ENCODE assay signal across 8 mouse cellular contexts in genomic region chr2:73277709-73278075, GRCm38 (mm10). TPM values are rescaled to one million over a fixed set of nuclear protein-coding genes. Genes with fewer than 3 reads are reported as not detected.
DNase-seq lines count a peak whose midpoint lies in the region; ATAC-seq and TF ChIP-seq lines count a peak whose summit lies in the region.
"Had no signal": no experiment of that assay in that cellular context is flagged by ENCODE, and none has a peak within 500 bp of the region (broad histone marks: within the 10 kb centered on the region; RNA-seq: fewer than 3 reads in every experiment).

No protein-coding gene starts in this region.

- H3K4me1 ChIP-seq in lung, adult 2 months (ENCODE audit: control insufficient read depth, insufficient read depth, low read length) = peaks cover 13% of the 10 kb centered on the region
- peaks cover 40% of the 10 kb centered on the region for H3K4me1 ChIP-seq in embryonic facial prominence, embryonic 12.5 days
- peaks cover 11% of the 10 kb centered on the region for H3K4me1 ChIP-seq in hindbrain, embryonic 11.5 days (replicated peaks; ENCODE audit: control insufficient read depth, insufficient read depth, low read length)
- no peaks in the 10 kb centered on the region for H3K4me1 ChIP-seq in midbrain, postnatal 0 days (ENCODE audit: insufficient read depth, low read length)

- TF ChIP-seq POLR2A in lung, adult 2 months (IDR thresholded peaks at IDR 0.05; ENCODE audit: borderline replicate concordance, extremely low read depth, low read depth, low read length) = no peak

- peaks cover 59% of the 10 kb centered on the region for H3K27me3 ChIP-seq in embryonic facial prominence, embryonic 12.5 days
- H3K27me3 ChIP-seq in hindbrain, embryonic 11.5 days (ENCODE audit: control insufficient read depth, insufficient read depth, low read length) = peaks cover 41% of the 10 kb centered on the region
- peaks cover 34% of the 10 kb centered on the region for H3K27me3 ChIP-seq in midbrain, postnatal 0 days (ENCODE audit: insufficient read depth, low read length)

- TF ChIP-seq CTCF in lung, adult 2 months (IDR thresholded peaks at IDR 0.05; ENCODE audit: insufficient read depth, low read length) = no peak
- no peak for TF ChIP-seq CTCF in midbrain, postnatal 0 days (IDR thresholded peaks at IDR 0.05)

- no peak overlapping the region for H3K4me3 ChIP-seq in lung, adult 2 months (replicated peaks; ENCODE audit: extremely low read depth, low read depth, low read length)
- peak overlapping the region; percentile 20; the same call in 1 of the 2 replicates for H3K4me3 ChIP-seq in embryonic facial prominence, embryonic 12.5 days
- peak overlapping the region; percentile 28 for H3K4me3 ChIP-seq in hindbrain, embryonic 11.5 days (ENCODE audit: low read depth, low read length)
- H3K4me3 ChIP-seq in midbrain, postnatal 0 days (ENCODE audit: low read depth, low read length) = peak overlapping the region; percentile 14; the same call in 1 of the 2 replicates

- H3K9ac ChIP-seq in embryonic facial prominence, embryonic 12.5 days = no peak overlapping the region
- H3K9ac ChIP-seq in hindbrain, embryonic 11.5 days (ENCODE audit: low read depth, low read length) = peak overlapping the region; percentile 56
- no peak overlapping the region for H3K9ac ChIP-seq in midbrain, postnatal 0 days (replicated peaks; ENCODE audit: low read length, poor library complexity, severe bottlenecking)

- no peak overlapping the region for H3K27ac ChIP-seq in embryonic facial prominence, embryonic 12.5 days
- peak overlapping the region; percentile 55; the same call in 1 of the 2 replicates for H3K27ac ChIP-seq in hindbrain, embryonic 11.5 days (ENCODE audit: low read depth, low read length)
- no peak overlapping the region for H3K27ac ChIP-seq in midbrain, postnatal 0 days (ENCODE audit: low read depth, low read length)

- no peaks in the 10 kb centered on the region for H3K9me3 ChIP-seq in embryonic facial prominence, embryonic 12.5 days
- H3K9me3 ChIP-seq in hindbrain, embryonic 11.5 days (ENCODE audit: control insufficient read depth, low read length) = no peaks in the 10 kb centered on the region
- H3K9me3 ChIP-seq in midbrain, postnatal 0 days (ENCODE audit: low read length) = no peaks in the 10 kb centered on the region

- H3K4me2 ChIP-seq in embryonic facial prominence, embryonic 12.5 days (replicated peaks) = peak overlapping the region; percentile 33
- peak overlapping the region; percentile 55 for H3K4me2 ChIP-seq in hindbrain, embryonic 11.5 days (replicated peaks; ENCODE audit: low read depth, low read length)
- H3K4me2 ChIP-seq in midbrain, postnatal 0 days (ENCODE audit: low read depth, low read length, poor library complexity, severe bottlenecking) = peak overlapping the region; percentile 26; the same call in 1 of the 2 replicates

- DNase-seq in lung, adult 2 months = peak; percentile 36
- no peak for DNase-seq in lung, postnatal 10 days
- peak; percentile 69 for DNase-seq in hindbrain, embryonic 11.5 days (ENCODE audit: low spot score)
- no peak for DNase-seq in midbrain, postnatal 0 days (ENCODE audit: low spot score)
- no peak for DNase-seq in natural killer cell, adult 2 months (ENCODE audit: low spot score in 2 of 2)
- no peak for DNase-seq in thymus, postnatal 36 days

- ATAC-seq in embryonic facial prominence, embryonic 12.5 days (ENCODE audit: insufficient number of reproducible peaks, insufficient read depth, low FRiP score, low TSS enrichment) = no peak
- no peak for ATAC-seq in hindbrain, embryonic 11.5 days (ENCODE audit: low FRiP score)
- no peak for ATAC-seq in midbrain, postnatal 0 days (ENCODE audit: low FRiP score)

- 7% methylated on average over 18 of the region's 18 CpGs for WGBS in lung, adult 2 months
- under 1% methylated on average over 18 of the region's 18 CpGs for WGBS in embryonic facial prominence, embryonic 12.5 days
- 0% methylated on average over 18 of the region's 18 CpGs for WGBS in hindbrain, embryonic 11.5 days
- under 1% methylated on average over 18 of the region's 18 CpGs for WGBS in midbrain, postnatal 0 days

- no peaks in the 10 kb centered on the region for H3K36me3 ChIP-seq in embryonic facial prominence, embryonic 12.5 days
- no peaks in the 10 kb centered on the region for H3K36me3 ChIP-seq in hindbrain, embryonic 11.5 days (ENCODE audit: control insufficient read depth, insufficient read depth, low read length)
- no peaks in the 10 kb centered on the region for H3K36me3 ChIP-seq in midbrain, postnatal 0 days (ENCODE audit: insufficient read depth, low read length)

RNA-seq across cellular contexts. Expression of gene Sp9, which starts 6.0 kb away (rescaled TPM):
- polyA plus RNA-seq in lung, adult 2 months (2012; rRNA removed) = not detected in 2 replicates
- polyA plus RNA-seq in embryonic facial prominence, embryonic 12.5 days (2016; fragmentation: Nextera tagmentation; extraction: Ambion mirVana) = 0.90 and 1.6 TPM in 2 replicates
- 3.0 and 3.7 TPM in 2 replicates for polyA plus RNA-seq in hindbrain, embryonic 11.5 days (2014; fragmentation: Nextera tagmentation; extraction: Ambion mirVana)
- 2.3 and 3.3 TPM in 2 replicates for total RNA-seq in midbrain, postnatal 0 days (2014; rRNA removed)
- 1.7 and 2.0 TPM in 2 replicates for polyA plus RNA-seq in midbrain, postnatal 0 days (2015; fragmentation: Nextera tagmentation; extraction: Ambion mirVana)
- polyA plus RNA-seq: stomach, embryonic 14.5 days had no signal

RNA-seq across cellular contexts. Expression of gene Scrn3, which starts 34.7 kb away (rescaled TPM):
- polyA plus RNA-seq in lung, adult 2 months (2012; rRNA removed) = 5.5 and 8.9 TPM in 2 replicates
- polyA plus RNA-seq in embryonic facial prominence, embryonic 12.5 days (2016; fragmentation: Nextera tagmentation; extraction: Ambion mirVana) = 13.9 and 16.2 TPM in 2 replicates
- polyA plus RNA-seq in hindbrain, embryonic 11.5 days (2014; fragmentation: Nextera tagmentation; extraction: Ambion mirVana) = 10.7 and 12.7 TPM in 2 replicates
- total RNA-seq in midbrain, postnatal 0 days (2014; rRNA removed) = 4.2 and 5.7 TPM in 2 replicates
- polyA plus RNA-seq in midbrain, postnatal 0 days (2015; fragmentation: Nextera tagmentation; extraction: Ambion mirVana) = 5.4 and 6.5 TPM in 2 replicates

RNA-seq across cellular contexts. Expression of gene Cir1, which starts 34.8 kb away (rescaled TPM):
- 2.1 and 4.3 TPM in 2 replicates for polyA plus RNA-seq in lung, adult 2 months (2012; rRNA removed)
- polyA plus RNA-seq in embryonic facial prominence, embryonic 12.5 days (2016; fragmentation: Nextera tagmentation; extraction: Ambion mirVana) = 26.8 and 29.7 TPM in 2 replicates
- polyA plus RNA-seq in hindbrain, embryonic 11.5 days (2014; fragmentation: Nextera tagmentation; extraction: Ambion mirVana) = 23.0 and 23.8 TPM in 2 replicates
- total RNA-seq in midbrain, postnatal 0 days (2014; rRNA removed) = 4.1 and 7.4 TPM in 2 replicates
- 32.1 and 36.3 TPM in 2 replicates for polyA plus RNA-seq in midbrain, postnatal 0 days (2015; fragmentation: Nextera tagmentation; extraction: Ambion mirVana)

RNA-seq across cellular contexts. Expression of gene Ola1, which starts 59.0 kb away (rescaled TPM):
- 2.4 and 5.3 TPM in 2 replicates for polyA plus RNA-seq in lung, adult 2 months (2012; rRNA removed)
- polyA plus RNA-seq in embryonic facial prominence, embryonic 12.5 days (2016; fragmentation: Nextera tagmentation; extraction: Ambion mirVana) = 106 and 108 TPM in 2 replicates
- polyA plus RNA-seq in hindbrain, embryonic 11.5 days (2014; fragmentation: Nextera tagmentation; extraction: Ambion mirVana) = 97.6 and 100 TPM in 2 replicates
- total RNA-seq in midbrain, postnatal 0 days (2014; rRNA removed) = 49.9 and 50.2 TPM in 2 replicates
- 87.3 and 91.7 TPM in 2 replicates for polyA plus RNA-seq in midbrain, postnatal 0 days (2015; fragmentation: Nextera tagmentation; extraction: Ambion mirVana)

Comparison
In these comparisons a context has a peak if more than half of its experiments do, and no peak if none do; other contexts are left out.
1. DNase-seq: peak in lung, adult 2 months (single experiment) and hindbrain, embryonic 11.5 days (single experiment); none in lung, postnatal 10 days (single experiment), midbrain, postnatal 0 days (single experiment), natural killer cell, adult 2 months (0 of 2) and thymus, postnatal 36 days (0 of 2).
2. Peak in every context shown above with its lines, with median percentiles within 50 percentile points of each other: H3K4me2 ChIP-seq.